Mouse (Mus musculus) embryonic facial prominence, embryonic 11.5 days (tissue): ENCODE results near the gene Cryz. TPM values are rescaled to one million over a fixed set of nuclear protein-coding genes. Genes with fewer than 3 reads are reported as not detected.

Experiments used
- ATAC-seq: fragments of 200-750 bp; cut with Nextera tagmentation; replicated peaks from 2 replicates; pipeline ENCODE4 v1.8.0; 2017; ENCODE audit warnings: low read depth; ENCODE audit not compliant: insufficient number of reproducible peaks, low FRiP score, low TSS enrichment
- DNase-seq: peaks from one replicate; pipeline ENCODE4 v3.0.0-alpha.2; 2015; ENCODE audit warnings: low spot score
- H3K27ac ChIP-seq: fragments of 300-500 bp; sonication (generic); replicated peaks from 2 replicates; pipeline ENCODE4 v1.5.1; 2014; ENCODE audit warnings: mild to moderate bottlenecking, low read depth, low read length, control low read depth
- H3K27me3 ChIP-seq: fragments of 300-500 bp; sonication (generic); 2 replicates; pipeline ENCODE4 v1.6.1; 2014; ENCODE audit warnings: mild to moderate bottlenecking, low read length, moderate library complexity, mixed read lengths; ENCODE audit not compliant: control insufficient read depth, insufficient read depth
- H3K36me3 ChIP-seq: fragments of 300-500 bp; sonication (generic); replicated peaks from 2 replicates; pipeline ENCODE4 v1.6.1; 2014; ENCODE audit warnings: low read depth, mild to moderate bottlenecking, low read length, moderate library complexity, mixed read lengths; ENCODE audit not compliant: control insufficient read depth, insufficient read depth
- H3K4me1 ChIP-seq: fragments of 300-500 bp; sonication (generic); 2 replicates; pipeline ENCODE4 v1.6.1; 2014; ENCODE audit warnings: low read length, mixed read lengths; ENCODE audit not compliant: control insufficient read depth, insufficient read depth
- H3K4me2 ChIP-seq: fragments of 300-500 bp; sonication (generic); 2 replicates; pipeline ENCODE4 v1.6.1; 2014; ENCODE audit warnings: low read depth, mild to moderate bottlenecking, control low read depth, low read length, moderate library complexity
- H3K4me3 ChIP-seq: fragments of 300-500 bp; sonication (generic); 2 replicates; pipeline ENCODE4 v1.5.1; 2014; ENCODE audit warnings: low read depth, low read length, control low read depth
- H3K9ac ChIP-seq: fragments of 300-500 bp; sonication (generic); replicated peaks from 2 replicates; pipeline ENCODE4 v1.6.1; 2014; ENCODE audit warnings: mild to moderate bottlenecking, control low read depth, low read length
- H3K9me3 ChIP-seq: fragments of 300-500 bp; sonication (generic); replicated peaks from 2 replicates; pipeline ENCODE4 v1.6.1; 2016; ENCODE audit warnings: mild to moderate bottlenecking, low read length, inconsistent platforms, mixed read lengths; ENCODE audit not compliant: control insufficient read depth
- WGBS: fragments of 180-500 bp; shearing (Covaris S2); extraction: QIAGEN DNeasy Blood & Tissue Kit; methylation state at CpG from one replicate; pipeline ENCODE4 v1.1.7; 2014; 5-methylcytosine and 5-hydroxymethylcytosine counted together
- polyA plus RNA-seq: library from polyadenylated mRNA; unstranded; fragments of >200 nt; fragmentation: Nextera tagmentation; extraction: Ambion mirVana; gene quantifications from 2 replicates; pipeline ENCODE4 v1.2.1, GENCODE M21; 2014

Cryz gene
- polyA plus RNA-seq: 30.5 TPM in 2 replicates

GRCm38 (mm10) chr3:154596488-154596933, at the start of gene Cryz:
Gene Cryz, plus strand, starts transcription at chr3:154596711.
- H3K4me3 ChIP-seq: peak within 1 kb of the TSS; percentile 90

GRCm38 (mm10) chr3:154547549-154548426, 48.7 kb upstream of the Cryz start:
- Histone ChIP-seq H3K9me3 (no peaks in the 10 kb centered on the region), H3K9ac (no peak overlapping the region), H3K27me3 (no peaks in the 10 kb centered on the region), H3K4me3 (no peak overlapping the region), H3K4me1 (peaks cover 3% of the 10 kb centered on the region; the same call in 1 of the 2 replicates), H3K36me3 (no peaks in the 10 kb centered on the region), H3K4me2 (no peak overlapping the region), H3K27ac (no peak overlapping the region)
- ATAC-seq (peak; percentile 53; the same call in 1 of the 2 replicates), DNase-seq (peak; percentile 76)
- WGBS: 3% methylated on average over 20 of the region's 20 CpGs

More at GRCm38 (mm10) chr3:154596488-154596933, at the start of gene Cryz:
- H3K4me2 ChIP-seq: peak within 1 kb of the TSS; percentile 68
- ATAC-seq: peak; percentile 90
- peak; percentile 96 for DNase-seq
- H3K9ac ChIP-seq: peak within 1 kb of the TSS; percentile 97
- H3K4me1 ChIP-seq: no peaks in the 10 kb centered on the region
- H3K9me3 ChIP-seq: no peaks in the 10 kb centered on the region
- peaks cover 7% of the 10 kb centered on the region for H3K36me3 ChIP-seq
- peak within 1 kb of the TSS; percentile 94 for H3K27ac ChIP-seq
- 1% methylated on average over 25 of the region's 25 CpGs for WGBS
- H3K27me3 ChIP-seq: no peaks in the 10 kb centered on the region

GRCm38 (mm10) chr3:154548868-154549301, 47.6 kb upstream of the Cryz start:
- 7% methylated on average over 8 of the region's 8 CpGs for WGBS
- Histone ChIP-seq H3K27ac (0 out of 2 replicates have a peak overlapping the region, but pooled peaks have one; percentile 59), H3K9me3 (no peaks in the 10 kb centered on the region), H3K4me2 (no peak overlapping the region), H3K4me1 (peaks cover 3% of the 10 kb centered on the region; the same call in 1 of the 2 replicates), H3K36me3 (no peaks in the 10 kb centered on the region), H3K4me3 (no peak overlapping the region), H3K27me3 (no peaks in the 10 kb centered on the region), H3K9ac (no peak overlapping the region)
- DNase-seq (peak; percentile 63), ATAC-seq (no peak)

- no peak overlapping the region for H3K4me3 ChIP-seq
- H3K9me3 ChIP-seq: no peaks in the 10 kb centered on the region
- H3K27me3 ChIP-seq: no peaks in the 10 kb centered on the region
- H3K4me2 ChIP-seq: peak overlapping the region; percentile 1; the same call in 1 of the 2 replicates
- H3K36me3 ChIP-seq: no peaks in the 10 kb centered on the region
- DNase-seq (peak; percentile 76), ATAC-seq (peak; percentile 87)
- no peak overlapping the region for H3K9ac ChIP-seq
- H3K27ac ChIP-seq: 0 out of 2 replicates have a peak overlapping the region, but pooled peaks have one; percentile 13
- peaks cover 3% of the 10 kb centered on the region; the same call in 1 of the 2 replicates for H3K4me1 ChIP-seq
- 14% methylated on average over 17 of the region's 17 CpGs for WGBS
These were observed 46.0 kb upstream of the Cryz start for GRCm38 (mm10) chr3:154550326-154551034.

- Histone ChIP-seq H3K27me3 (no peaks in the 10 kb centered on the region), H3K4me3 (no peak overlapping the region), H3K36me3 (no peaks in the 10 kb centered on the region), H3K4me1 (peaks cover 3% of the 10 kb centered on the region; the same call in 1 of the 2 replicates), H3K9ac (no peak overlapping the region), H3K4me2 (peak overlapping the region; percentile 1; the same call in 1 of the 2 replicates), H3K9me3 (no peaks in the 10 kb centered on the region), H3K27ac (0 out of 2 replicates have a peak overlapping the region, but pooled peaks have one; percentile 13)
- ATAC-seq: no peak; the same call in 1 of the 2 replicates
- 16% methylated on average over 5 of the region's 5 CpGs for WGBS
- peak; percentile 20 for DNase-seq
These were observed 45.5 kb upstream of the Cryz start for GRCm38 (mm10) chr3:154551035-154551411.

- no peak overlapping the region for H3K9ac ChIP-seq
- H3K36me3 ChIP-seq: no peaks in the 10 kb centered on the region
- H3K27me3 ChIP-seq: no peaks in the 10 kb centered on the region
- H3K9me3 ChIP-seq: no peaks in the 10 kb centered on the region
- H3K4me2 ChIP-seq: no peak overlapping the region
- no peaks in the 10 kb centered on the region for H3K4me1 ChIP-seq
- 94% methylated on average over 3 of the region's 3 CpGs for WGBS
- DNase-seq (no peak), ATAC-seq (no peak)
- no peak overlapping the region for H3K4me3 ChIP-seq
- no peak overlapping the region for H3K27ac ChIP-seq
These were observed 34.3 kb upstream of the Cryz start for GRCm38 (mm10) chr3:154562192-154562591.

- Histone ChIP-seq H3K4me1 (no peaks in the 10 kb centered on the region), H3K27ac (no peak overlapping the region), H3K4me2 (no peak overlapping the region), H3K9ac (no peak overlapping the region), H3K9me3 (no peaks in the 10 kb centered on the region), H3K27me3 (peaks cover 4% of the 10 kb centered on the region; the same call in 1 of the 2 replicates), H3K36me3 (no peaks in the 10 kb centered on the region), H3K4me3 (no peak overlapping the region)
- ATAC-seq (no peak), DNase-seq (no peak)
- WGBS: 59% methylated on average over 3 of the region's 3 CpGs
These were observed 31.1 kb upstream of the Cryz start for GRCm38 (mm10) chr3:154565437-154565836.
